Mouse (Mus musculus) erythroblast, embryonic 14.5 days (primary cell): ENCODE measurements around the gene Pgpep1. TPM values are rescaled to one million over a fixed set of nuclear protein-coding genes. Genes with fewer than 3 reads are reported as not detected.

Source experiments
- H3K27me3 ChIP-seq: 2 replicates; pipeline ENCODE4 v1.6.1; 2012; ENCODE audit warnings: inconsistent platforms; ENCODE audit not compliant: control insufficient read depth
- H3K36me3 ChIP-seq: 2 replicates; pipeline ENCODE4 v1.6.1; 2012; ENCODE audit warnings: mild to moderate bottlenecking, inconsistent platforms; ENCODE audit not compliant: control insufficient read depth
- H3K4me1 ChIP-seq: 2 replicates; pipeline ENCODE4 v1.6.1; 2012; ENCODE audit warnings: inconsistent platforms; ENCODE audit not compliant: control insufficient read depth
- H3K4me3 ChIP-seq: replicated peaks from 2 replicates; pipeline ENCODE3; 2012; ENCODE audit warnings: moderate library complexity, mild to moderate bottlenecking, inconsistent platforms
- H3K9me3 ChIP-seq: 2 replicates; pipeline ENCODE4 v1.6.1; 2012; ENCODE audit warnings: low read length, inconsistent platforms, mixed read lengths; ENCODE audit not compliant: control insufficient read depth
- GATA1 ChIP-seq: IDR thresholded peaks from 2 replicates; pipeline ENCODE4 v1.6.1; 2012; ENCODE audit warnings: low read length, inconsistent platforms, mixed read lengths
- TAL1 ChIP-seq: IDR thresholded peaks from 3 replicates; pipeline ENCODE4 v1.6.1; 2012; ENCODE audit warnings: low read length, inconsistent platforms, mixed read lengths
- polyA plus RNA-seq: library from polyadenylated mRNA; stranded (reverse); fragments of >175 nt; gene quantifications from 2 replicates; pipeline ENCODE4 v1.2.3, GENCODE M21; 2012

Gene Pgpep1
- polyA plus RNA-seq, 1 experiment: 0.29 TPM

- peaks cover 4% of the 10 kb centered on the region for H3K36me3 ChIP-seq
- no peaks in the 10 kb centered on the region for H3K27me3 ChIP-seq
- peak overlapping the region; percentile 70 for H3K4me3 ChIP-seq
- peaks cover 60% of the 10 kb centered on the region for H3K4me1 ChIP-seq
- no peaks in the 10 kb centered on the region for H3K9me3 ChIP-seq
- TF ChIP-seq GATA1 (no peak), TAL1 (no peak)
Measured at GRCm38 (mm10) chr8:70699834-70700554, 39.8 kb upstream of the Pgpep1 start.

- H3K36me3 ChIP-seq: peaks cover 4% of the 10 kb centered on the region
- H3K9me3 ChIP-seq: no peaks in the 10 kb centered on the region
- no peak for TF ChIP-seq TAL1
- TF ChIP-seq GATA1: no peak
- no peaks in the 10 kb centered on the region for H3K27me3 ChIP-seq
- H3K4me1 ChIP-seq: peaks cover 65% of the 10 kb centered on the region
- H3K4me3 ChIP-seq: peak overlapping the region; percentile 70
Measured at GRCm38 (mm10) chr8:70699116-70699833, 39.1 kb upstream of the Pgpep1 start.

GRCm38 (mm10) chr8:70698310-70699109 is 38.3 kb upstream of the Pgpep1 start, which contains the start of gene Jund:
Gene Jund, plus strand, starts transcription at chr8:70698949.
- Histone ChIP-seq H3K27me3 (no peaks in the 10 kb centered on the region; the same call in 1 of the 2 replicates), H3K4me3 (peak within 1 kb of the TSS; percentile 70), H3K9me3 (no peaks in the 10 kb centered on the region), H3K4me1 (peaks cover 70% of the 10 kb centered on the region), H3K36me3 (peaks cover 4% of the 10 kb centered on the region)
- TF ChIP-seq GATA1: no peak
- TF ChIP-seq TAL1: no peak

- H3K4me3 ChIP-seq: peak overlapping the region; percentile 70
- H3K9me3 ChIP-seq: no peaks in the 10 kb centered on the region
- TF ChIP-seq TAL1: no peak
- H3K27me3 ChIP-seq: peaks cover 2% of the 10 kb centered on the region; the same call in 1 of the 2 replicates
- peaks cover 72% of the 10 kb centered on the region for H3K4me1 ChIP-seq
- H3K36me3 ChIP-seq: peaks cover 4% of the 10 kb centered on the region
Measured at GRCm38 (mm10) chr8:70697366-70698250, 37.4 kb upstream of the Pgpep1 start.

- H3K9me3 ChIP-seq: no peaks in the 10 kb centered on the region
- TF ChIP-seq TAL1 (no peak), GATA1 (no peak)
- H3K27me3 ChIP-seq: peaks cover 8% of the 10 kb centered on the region
- peaks cover 75% of the 10 kb centered on the region for H3K4me1 ChIP-seq
- H3K4me3 ChIP-seq: peak overlapping the region; percentile 53
- H3K36me3 ChIP-seq: peaks cover 4% of the 10 kb centered on the region
Measured at GRCm38 (mm10) chr8:70696946-70697345, 36.8 kb upstream of the Pgpep1 start.

- Histone ChIP-seq H3K9me3 (no peaks in the 10 kb centered on the region), H3K36me3 (peaks cover 1% of the 10 kb centered on the region), H3K4me3 (peak overlapping the region; percentile 53), H3K27me3 (peaks cover 15% of the 10 kb centered on the region), H3K4me1 (peaks cover 74% of the 10 kb centered on the region)
- TF ChIP-seq GATA1 (no peak), TAL1 (no peak)
Measured at GRCm38 (mm10) chr8:70696019-70696885, 36.1 kb upstream of the Pgpep1 start.

- Histone ChIP-seq H3K27me3 (peaks cover 17% of the 10 kb centered on the region), H3K36me3 (no peaks in the 10 kb centered on the region), H3K4me3 (peak overlapping the region; percentile 53), H3K4me1 (peaks cover 66% of the 10 kb centered on the region), H3K9me3 (no peaks in the 10 kb centered on the region)
- TF ChIP-seq TAL1: no peak
Measured at GRCm38 (mm10) chr8:70695318-70696018, 35.3 kb upstream of the Pgpep1 start.
